Mouse (Mus musculus) small intestine, adult 2 months (tissue): ENCODE data around the gene Olfr470. TPM values are rescaled to one million over a fixed set of nuclear protein-coding genes. Genes with fewer than 3 reads are reported as not detected.
"Not testable (repeated sequence)": the region's sequence is repeated elsewhere in the genome, so short reads cannot be mapped to it uniquely, and the experiment has no call there.

Experiments used
- H3K27ac ChIP-seq: fragments of 200-500 bp; 2 replicates; pipeline ENCODE4 v1.5.1; 2012; ENCODE audit warnings: low read depth, low read length, control low read depth, inconsistent platforms; ENCODE audit not compliant: insufficient read depth
- H3K27me3 ChIP-seq: fragments of 200-500 bp; 2 replicates; pipeline ENCODE4 v1.6.1; 2012; ENCODE audit warnings: mild to moderate bottlenecking, moderate library complexity, low read length, inconsistent platforms; ENCODE audit not compliant: control insufficient read depth, insufficient read depth
- H3K36me3 ChIP-seq: fragments of 200-500 bp; 2 replicates; pipeline ENCODE4 v1.6.1; 2012; ENCODE audit warnings: mild to moderate bottlenecking, low read length, control low read depth, inconsistent platforms; ENCODE audit not compliant: control insufficient read depth, insufficient read depth
- H3K4me1 ChIP-seq: fragments of 200-500 bp; 2 replicates; pipeline ENCODE4 v1.6.1; 2012; ENCODE audit warnings: low read length, inconsistent platforms, mixed read lengths; ENCODE audit not compliant: control insufficient read depth, insufficient read depth, insufficient read length
- H3K4me3 ChIP-seq: fragments of 200-500 bp; 2 replicates; pipeline ENCODE4 v1.5.1; 2012; ENCODE audit warnings: low read depth, mild to moderate bottlenecking, control low read depth, inconsistent platforms, low read length, moderate library complexity
- CTCF ChIP-seq: fragments of 200-500 bp; IDR thresholded peaks from 2 replicates; pipeline ENCODE4 v1.5.1; 2012; ENCODE audit warnings: low read depth, mild to moderate bottlenecking, control low read depth, inconsistent platforms, low read length, moderate library complexity, mixed read lengths; ENCODE audit not compliant: insufficient replicate concordance, insufficient read length; ENCODE audit errors: extremely low read depth
- POLR2A ChIP-seq: fragments of 200-500 bp; IDR thresholded peaks from 2 replicates; pipeline ENCODE4 v1.6.1; 2012; ENCODE audit warnings: low read depth, mild to moderate bottlenecking, control low read depth, inconsistent platforms, low read length, moderate library complexity
- WGBS: fragments of 180-500 bp; shearing (Covaris S2); methylation state at CpG from one replicate; pipeline ENCODE4 v1.1.7; 2018; 5-methylcytosine and 5-hydroxymethylcytosine counted together
- polyA plus RNA-seq: library from polyadenylated mRNA; depleted of rRNA; stranded (reverse); fragments of >200 nt; gene quantifications from 2 replicates; pipeline ENCODE4 v1.2.3, GENCODE M21; 2012; rRNA removed

The Olfr470 gene
- polyA plus RNA-seq: not detected in 2 replicates

DNA sequence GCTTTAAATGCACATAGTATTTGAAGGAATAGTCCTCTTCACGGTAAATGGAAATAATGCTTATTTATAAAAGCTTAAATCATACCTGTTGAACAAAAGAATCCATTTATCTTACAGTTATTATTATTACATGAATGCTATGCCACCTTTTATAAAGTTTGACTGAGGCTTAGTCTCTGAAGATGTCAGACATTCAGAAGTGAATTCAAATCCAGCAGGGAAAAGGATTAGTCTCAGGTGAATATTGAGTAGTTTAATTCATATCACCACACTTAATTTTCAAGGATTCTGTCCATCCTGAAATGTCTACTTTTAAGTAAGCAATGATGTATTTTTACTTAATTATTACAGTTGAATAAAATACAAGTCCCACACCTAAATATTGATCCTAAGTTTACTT is at the start of gene Olfr470:
Olfr470 (minus strand) TSS at position 101 of the 400 bp plus-strand sequence.
- not testable (repeated sequence) for H3K27me3 ChIP-seq, H3K4me3 ChIP-seq, H3K4me1 ChIP-seq, H3K27ac ChIP-seq, H3K36me3 ChIP-seq
- 69% methylated on average over 1 of the region's 1 CpGs for WGBS

DNA sequence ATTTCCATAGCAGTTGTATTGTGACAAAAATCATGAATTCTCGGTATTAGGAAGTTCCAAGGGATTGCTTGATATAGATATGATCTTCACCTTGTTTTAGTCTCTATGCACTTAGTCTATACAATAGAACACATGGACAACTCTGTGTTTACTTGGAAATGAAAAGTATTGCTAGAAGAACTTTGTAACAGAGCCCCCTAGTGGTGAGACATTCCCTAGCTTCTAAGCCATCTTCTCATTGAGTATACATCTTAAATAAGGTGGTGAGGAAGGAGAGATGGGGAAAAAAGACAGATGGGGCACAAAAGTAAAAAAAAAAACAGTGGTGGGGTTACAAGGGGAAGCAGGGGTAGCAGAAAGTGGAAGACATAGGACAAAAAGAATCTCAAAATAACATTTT is 5.6 kb downstream of the Olfr470 start:
- Histone ChIP-seq H3K4me1 (no peaks in the 10 kb centered on the region), H3K36me3 (no peaks in the 10 kb centered on the region), H3K4me3 (no peak overlapping the region), H3K27ac (no peak overlapping the region), H3K27me3 (no peaks in the 10 kb centered on the region)
- 75% methylated on average over 1 of the region's 1 CpGs for WGBS
- TF ChIP-seq POLR2A (no peak), CTCF (no peak)

DNA sequence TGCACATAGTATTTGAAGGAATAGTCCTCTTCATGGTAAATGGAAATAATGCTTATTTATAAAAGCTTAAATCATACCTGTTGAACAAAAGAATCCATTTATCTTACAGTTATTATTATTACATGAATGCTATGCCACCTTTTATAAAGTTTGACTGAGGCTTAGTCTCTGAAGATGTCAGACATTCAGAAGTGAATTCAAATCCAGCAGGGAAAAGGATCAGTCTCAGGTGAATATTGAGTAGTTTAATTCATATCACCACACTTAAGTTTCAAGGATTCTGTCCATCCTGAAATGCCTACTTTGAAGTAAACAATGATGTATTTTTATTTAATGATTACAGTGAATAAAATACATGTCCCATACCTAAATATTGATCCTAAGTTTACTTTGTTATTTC is 21.8 kb downstream of the Olfr470 start, which contains the start of gene Olfr469:
Olfr469 (minus strand) TSS at position 101 of the 400 bp plus-strand sequence.
- not testable (repeated sequence) for H3K27me3 ChIP-seq, H3K36me3 ChIP-seq, H3K27ac ChIP-seq, H3K4me3 ChIP-seq, H3K4me1 ChIP-seq

- not testable (repeated sequence) for H3K27ac ChIP-seq, H3K4me3 ChIP-seq, H3K27me3 ChIP-seq, H3K36me3 ChIP-seq, H3K4me1 ChIP-seq
- WGBS: 33% methylated on average over 2 of the region's 2 CpGs
Observed at GRCm38 (mm10) chr7:107823867-107824266, 23.4 kb downstream of the Olfr470 start.

DNA sequence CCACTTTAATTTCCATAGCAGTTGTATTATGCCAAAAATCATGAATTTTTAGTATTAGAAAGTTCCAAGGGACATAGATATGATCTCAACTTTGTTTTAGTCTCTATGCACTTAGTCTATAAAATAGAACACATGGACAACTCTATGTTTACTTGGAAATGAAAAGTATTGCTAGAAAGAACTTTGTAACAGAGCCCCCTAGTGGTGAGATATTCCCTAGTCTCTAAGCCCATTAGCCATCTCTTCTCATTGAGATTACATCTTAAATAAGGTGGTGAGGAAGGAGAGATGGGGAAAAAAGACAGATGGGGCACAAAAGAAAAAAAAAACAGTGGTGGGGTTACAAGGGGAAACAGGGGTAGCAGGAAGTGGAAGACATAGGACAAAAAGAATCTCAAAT is 27.8 kb downstream of the Olfr470 start:
- Histone ChIP-seq H3K27me3 (no peaks in the 10 kb centered on the region), H3K4me3 (no peak overlapping the region), H3K4me1 (no peaks in the 10 kb centered on the region), H3K36me3 (no peaks in the 10 kb centered on the region), H3K27ac (no peak overlapping the region)
- TF ChIP-seq CTCF (no peak), POLR2A (no peak)

DNA sequence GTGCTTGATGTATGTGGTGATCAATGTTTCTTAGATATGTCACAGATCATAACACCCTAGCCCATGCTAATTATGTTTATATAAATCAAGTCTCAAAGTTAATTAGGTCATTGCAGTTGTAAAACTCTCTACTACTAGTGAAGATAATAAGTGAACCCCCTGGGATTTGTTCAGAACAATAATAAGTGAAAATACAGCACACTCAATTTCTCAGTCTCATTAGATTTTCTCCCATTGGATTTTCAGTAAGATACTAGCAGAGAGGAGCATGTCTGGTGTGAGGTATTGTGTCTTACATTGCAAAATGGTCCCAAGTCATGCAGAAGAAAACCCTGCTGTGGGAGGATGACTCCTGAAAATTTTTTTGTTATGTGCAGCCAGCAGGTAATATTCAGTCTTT is 35.3 kb downstream of the Olfr470 start, which contains the start of gene Olfr467:
Olfr467 (plus strand) TSS at position 301 of the 400 bp plus-strand sequence.
- Histone ChIP-seq H3K36me3 (no peaks in the 10 kb centered on the region), H3K4me3 (no peak within 1 kb of the TSS), H3K4me1 (no peaks in the 10 kb centered on the region), H3K27me3 (no peaks in the 10 kb centered on the region), H3K27ac (no peak within 1 kb of the TSS)
- no peak for TF ChIP-seq POLR2A
- TF ChIP-seq CTCF: no peak

- Histone ChIP-seq H3K27ac (no peak overlapping the region), H3K36me3 (no peaks in the 10 kb centered on the region), H3K4me1 (no peaks in the 10 kb centered on the region), H3K27me3 (no peaks in the 10 kb centered on the region), H3K4me3 (no peak overlapping the region)
- 65% methylated on average over 3 of the region's 3 CpGs for WGBS
- TF ChIP-seq POLR2A (no peak), CTCF (no peak)
Observed at GRCm38 (mm10) chr7:107802138-107802537, 45.2 kb downstream of the Olfr470 start.

GRCm38 (mm10) chr7:107801108-107801507 is 46.2 kb downstream of the Olfr470 start, which contains the start of gene Ovch2:
Gene Ovch2 (minus strand): TSS chr7:107801208.
- H3K27ac ChIP-seq: no peak within 1 kb of the TSS
- no peak within 1 kb of the TSS for H3K4me3 ChIP-seq
- TF ChIP-seq CTCF: no peak
- no peak for TF ChIP-seq POLR2A
- no peaks in the 10 kb centered on the region for H3K4me1 ChIP-seq
- no peaks in the 10 kb centered on the region for H3K27me3 ChIP-seq
- 79% methylated on average over 2 of the region's 2 CpGs for WGBS
- no peaks in the 10 kb centered on the region for H3K36me3 ChIP-seq
